Mouse (Mus musculus): Measurements from ENCODE around the gene Ube2v1.

Ube2v1 gene

DNA sequence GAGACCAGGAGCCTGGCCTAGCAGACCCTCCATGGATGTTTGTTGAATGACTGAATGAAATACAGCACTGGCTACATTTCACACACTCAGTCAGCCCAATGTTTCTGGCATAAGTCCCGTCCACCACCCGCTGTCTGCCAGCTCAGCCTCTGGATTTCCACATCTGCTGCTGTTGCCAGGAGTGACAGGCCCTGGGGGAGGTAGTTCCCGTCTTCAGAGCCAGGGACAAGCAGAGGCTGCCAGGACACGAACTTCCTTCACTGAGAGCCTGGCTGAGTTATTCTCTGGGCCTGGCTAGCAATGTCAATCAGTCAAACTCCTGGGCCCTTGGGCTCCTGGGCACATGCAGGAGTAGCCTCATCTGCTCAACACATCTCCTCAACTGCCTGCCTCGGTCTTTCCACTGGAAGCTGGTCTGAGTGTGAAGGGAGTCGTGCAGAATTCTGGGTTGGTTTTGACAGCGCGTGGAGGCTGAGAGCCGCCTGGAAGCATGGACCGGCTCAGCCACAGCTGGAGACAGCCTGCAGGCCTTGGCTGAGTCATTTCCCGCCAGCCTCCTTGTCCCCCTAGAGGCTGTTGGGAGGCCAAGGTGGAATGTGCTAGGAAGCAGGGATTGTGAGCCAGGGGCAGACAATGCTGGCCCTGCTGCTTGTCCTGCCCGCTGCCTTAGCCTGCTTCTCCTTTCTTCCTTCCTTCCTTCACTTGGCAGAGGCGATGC, 61.8 kb downstream of the Ube2v1 start:
- TF ChIP-seq GATA4 (IDR thresholded peaks at IDR 0.05; ENCODE audit: insufficient replicate concordance, low read length) = no peak; the same call in 1 of the 2 replicates

DNA sequence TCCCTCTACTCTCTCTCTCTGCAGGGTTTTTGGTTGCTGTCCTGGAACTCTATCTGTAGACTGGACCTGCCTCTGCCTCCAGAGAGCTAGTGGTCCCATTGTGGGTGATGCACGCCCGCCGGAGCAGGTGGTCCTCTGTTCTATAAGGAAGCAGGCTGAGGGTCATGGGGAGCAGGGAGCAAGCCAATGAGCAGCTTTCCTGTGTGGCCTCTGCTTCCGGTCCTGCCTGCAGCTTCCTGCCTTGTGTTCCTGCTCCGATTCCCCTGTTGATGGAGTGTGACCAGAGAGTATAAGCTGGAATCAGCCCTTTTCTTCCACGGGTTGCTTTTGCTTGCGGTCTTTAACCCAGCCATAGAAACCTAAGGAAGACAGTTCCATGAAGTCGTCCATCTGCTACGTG, 63.8 kb downstream of the Ube2v1 start:
- TF ChIP-seq GATA4 (IDR thresholded peaks at IDR 0.05; ENCODE audit: insufficient replicate concordance, low read length) = no peak

DNA sequence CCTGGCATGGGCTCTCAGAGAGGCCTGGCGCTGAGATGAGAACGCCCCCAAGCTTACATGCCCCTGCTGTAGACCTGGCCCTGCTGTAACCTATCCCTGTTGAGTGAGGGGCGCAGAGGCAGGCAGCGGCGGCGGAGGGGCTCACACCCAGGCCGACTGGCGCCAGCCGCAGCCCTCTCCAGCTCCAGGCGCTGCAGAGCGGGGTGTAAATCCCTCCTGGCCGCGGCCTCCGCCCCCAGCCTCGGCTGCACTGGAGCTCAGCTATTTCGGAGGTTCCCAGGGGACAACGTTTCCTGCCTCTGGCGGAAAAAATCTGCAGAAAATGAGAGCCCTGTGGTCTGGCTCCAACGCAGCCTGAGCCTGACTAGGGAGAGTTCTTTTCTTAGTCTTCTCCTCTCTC, 66.2 kb downstream of the Ube2v1 start:
- no peak for TF ChIP-seq GATA4 (IDR thresholded peaks at IDR 0.05; ENCODE audit: insufficient replicate concordance, low read length)

DNA sequence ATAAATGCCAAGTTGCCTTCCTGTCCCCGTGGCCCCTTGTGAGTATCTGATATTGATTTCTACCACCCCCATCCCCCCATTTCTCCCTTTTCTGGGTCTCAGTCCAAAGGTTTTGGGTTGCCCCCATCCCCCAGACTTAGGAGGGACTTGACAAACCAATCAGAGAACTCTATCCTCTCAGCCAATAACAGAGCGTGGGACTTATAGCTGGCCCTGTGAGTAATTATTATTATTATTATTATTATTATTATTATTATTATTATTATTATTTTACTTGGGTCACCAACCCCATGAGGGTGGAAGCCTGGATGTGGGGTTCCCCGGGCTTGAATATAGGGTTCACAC, 66.6 kb downstream of the Ube2v1 start:
- no peak for TF ChIP-seq GATA4 (IDR thresholded peaks at IDR 0.05; ENCODE audit: insufficient replicate concordance, low read length)

DNA sequence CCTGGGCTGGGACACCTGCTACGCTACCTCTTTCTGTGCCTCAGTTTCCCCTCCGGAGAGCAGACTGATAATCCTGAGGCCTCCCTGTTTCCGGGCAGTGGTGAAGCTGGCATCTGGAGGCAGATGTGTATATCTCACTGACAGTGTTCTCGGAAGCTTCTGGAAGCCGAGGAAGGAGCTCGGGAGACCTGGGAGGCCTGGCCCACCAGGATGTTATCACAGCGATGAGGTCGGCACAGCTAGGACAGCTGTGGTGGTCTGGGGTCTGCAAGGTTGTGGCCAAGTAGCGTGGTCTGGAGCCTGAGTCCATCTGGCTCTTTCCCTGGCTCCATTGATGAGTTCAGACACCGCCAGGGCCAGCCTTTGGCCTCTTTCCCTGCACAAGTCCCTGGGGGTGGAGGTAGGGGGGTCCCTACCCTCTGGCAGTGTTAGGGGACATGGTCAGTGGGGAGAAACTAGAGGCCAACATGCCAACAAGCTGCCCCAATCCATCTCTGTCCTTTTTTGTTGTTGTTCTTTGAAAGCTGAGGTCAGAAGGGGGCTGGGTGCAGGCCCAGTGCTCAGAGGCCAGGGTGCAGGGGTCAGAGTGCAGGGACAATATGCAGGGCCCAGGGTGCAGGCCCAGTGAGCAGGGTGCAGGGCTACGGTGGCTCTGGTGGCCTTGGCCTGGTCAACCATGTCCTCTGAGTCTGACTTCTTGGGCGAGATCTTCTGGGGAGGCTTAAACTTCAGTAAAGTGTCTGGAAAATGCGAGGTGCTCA, 67.2 kb downstream of the Ube2v1 start:
- no peak; the same call in 1 of the 2 replicates for TF ChIP-seq GATA4 (IDR thresholded peaks at IDR 0.05; ENCODE audit: insufficient replicate concordance, low read length)

DNA sequence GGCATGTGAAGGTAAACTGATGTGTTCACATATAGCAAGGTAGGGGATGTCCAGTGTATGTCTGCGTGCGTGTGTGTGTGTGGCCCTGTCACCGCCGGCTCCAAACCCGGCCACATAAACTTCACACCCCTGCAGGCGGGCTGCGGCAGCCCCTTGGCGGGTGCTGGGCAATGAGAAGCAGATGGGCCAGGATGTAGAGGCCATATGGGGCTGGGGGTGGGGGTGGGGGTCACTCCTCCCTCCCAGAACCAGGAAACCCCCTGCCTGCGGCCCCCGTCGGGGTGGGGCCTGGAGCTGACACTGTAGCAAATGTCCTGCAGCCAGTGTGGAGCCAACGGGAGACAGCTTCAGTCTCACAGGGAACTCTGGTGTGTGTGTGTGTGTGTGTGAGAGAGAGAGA, 68.2 kb downstream of the Ube2v1 start:
- no peak for TF ChIP-seq GATA4 (IDR thresholded peaks at IDR 0.05; ENCODE audit: insufficient replicate concordance, low read length)

DNA sequence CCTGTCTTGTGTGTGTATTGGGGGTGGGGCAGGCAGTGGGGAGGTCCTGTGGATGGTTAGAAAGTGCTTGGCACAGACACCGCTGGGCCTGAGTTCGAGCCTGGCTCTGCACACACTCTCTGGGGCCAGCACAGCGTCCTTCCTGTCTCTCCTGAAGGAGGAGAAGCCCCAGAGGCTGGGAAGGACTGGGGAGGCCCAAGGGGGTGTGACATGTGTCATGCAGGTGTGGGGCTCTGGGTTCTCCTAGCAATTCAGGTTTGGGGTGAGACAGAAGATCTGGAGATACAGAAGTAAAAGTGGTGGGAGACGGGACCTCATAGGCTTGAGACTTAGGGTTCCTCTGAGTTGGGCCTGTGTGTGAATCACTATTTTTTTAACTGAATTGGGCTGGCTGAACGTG, 68.9 kb downstream of the Ube2v1 start:
- no peak for TF ChIP-seq GATA4 (IDR thresholded peaks at IDR 0.05; ENCODE audit: insufficient replicate concordance, low read length)

DNA sequence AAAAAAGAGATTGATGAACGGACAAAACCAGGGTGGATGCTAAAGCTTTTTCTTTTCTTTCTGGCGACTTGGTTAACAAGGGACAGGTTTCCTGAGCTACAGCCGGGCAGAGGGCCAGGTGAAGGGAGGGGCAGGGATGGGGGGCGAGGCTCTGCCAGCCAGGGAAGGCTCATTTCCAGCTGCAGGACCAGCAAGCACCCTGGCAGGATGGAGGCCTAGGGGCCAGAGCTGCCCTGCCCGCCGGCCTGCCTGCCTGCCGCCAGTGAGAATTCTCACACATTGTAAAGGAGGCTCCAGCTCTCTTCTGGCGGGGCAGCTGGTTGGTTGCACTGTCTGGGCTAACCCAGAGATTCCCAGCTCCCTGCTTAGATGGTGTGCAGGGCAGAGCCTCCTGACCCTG, 69.8 kb downstream of the Ube2v1 start:
- TF ChIP-seq GATA4 (IDR thresholded peaks at IDR 0.05; ENCODE audit: insufficient replicate concordance, low read length) = no peak

DNA sequence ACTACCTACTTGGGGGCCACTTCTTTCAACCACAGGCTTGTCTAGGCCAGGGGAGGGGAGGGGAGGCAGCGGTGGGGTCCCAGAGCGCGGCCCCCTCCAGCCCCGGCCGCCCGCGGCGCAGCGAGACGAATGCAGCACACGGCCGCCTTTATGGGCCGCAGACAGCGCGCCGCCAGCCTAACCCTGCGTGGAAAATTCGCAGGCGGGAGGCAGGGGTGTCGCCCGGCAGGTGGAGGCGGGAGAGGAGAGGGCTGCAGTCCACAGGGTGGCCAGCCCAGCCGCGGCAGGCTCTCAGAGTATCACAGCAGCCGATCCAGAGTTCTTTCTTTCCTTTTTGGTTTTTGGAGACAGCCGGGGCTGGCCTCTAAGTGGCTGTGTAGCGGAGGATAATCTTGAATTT, 72.5 kb downstream of the Ube2v1 start:
- TF ChIP-seq GATA4 (IDR thresholded peaks at IDR 0.05; ENCODE audit: insufficient replicate concordance, low read length) = no peak
